Mouse (Mus musculus) cortical plate, adult 2 months (tissue): ENCODE data around the gene Lasp1.

Experiments used
- CTCF ChIP-seq: fragments of 200-500 bp; IDR thresholded peaks from 2 replicates; pipeline ENCODE4 v1.5.1; 2011; ENCODE audit warnings: mild to moderate bottlenecking, control low read depth, low read length; ENCODE audit not compliant: insufficient read depth; ENCODE audit errors: extremely low read depth
- POLR2A ChIP-seq: fragments of 200-500 bp; IDR thresholded peaks from 2 replicates; pipeline ENCODE4 v1.6.1; 2011; ENCODE audit warnings: mild to moderate bottlenecking, low read length, control low read depth; ENCODE audit not compliant: insufficient read depth; ENCODE audit errors: extremely low read depth

- TF ChIP-seq CTCF (no peak), POLR2A (no peak)
These were observed 17.3 kb upstream of the Lasp1 start for GRCm38 (mm10) chr11:97781478-97781831.
